Mouse (Mus musculus) common myeloid progenitor, adult 5-6 weeks (primary cell): ENCODE measurements around the gene Kpnb1. TPM values are rescaled to one million over a fixed set of nuclear protein-coding genes. Genes with fewer than 3 reads are reported as not detected.

ENCODE experiments used
- ATAC-seq: replicated peaks from 2 replicates; pipeline ENCODE4 v1.8.0; 2016; ENCODE audit warnings: low read depth, mild to moderate bottlenecking, moderate TSS enrichment, inconsistent platforms; ENCODE audit not compliant: poor library complexity, severe bottlenecking
- total RNA-seq: library from RNA; stranded (forward); fragments of 200-1000, 187-1606 nt; gene quantifications from 2 replicates; pipeline ENCODE4 v1.2.3, GENCODE M21; 2017

Kpnb1 gene
- total RNA-seq, 1 experiment from 2014 or later, result 350 TPM

- peak; percentile 69 for ATAC-seq
These were observed 526 bp downstream of the Kpnb1 start for GRCm38 (mm10) chr11:97186947-97187763.

- no peak for ATAC-seq
These were observed 1.7 kb downstream of the Kpnb1 start for GRCm38 (mm10) chr11:97185704-97186614.

- no peak for ATAC-seq
These were observed 2.8 kb downstream of the Kpnb1 start for GRCm38 (mm10) chr11:97184875-97185274.

- ATAC-seq, result no peak
These were observed 5.2 kb downstream of the Kpnb1 start for GRCm38 (mm10) chr11:97182446-97182845.

- ATAC-seq, result no peak
These were observed 6.6 kb downstream of the Kpnb1 start for GRCm38 (mm10) chr11:97181061-97181460.

- no peak for ATAC-seq
These were observed 9.5 kb downstream of the Kpnb1 start for GRCm38 (mm10) chr11:97178198-97178597.

- ATAC-seq, result peak; percentile 47; the same call in 1 of the 2 replicates
These were observed 10.8 kb downstream of the Kpnb1 start for GRCm38 (mm10) chr11:97176851-97177250.

GRCm38 (mm10) chr11:97175499-97175898, 12.2 kb downstream of the Kpnb1 start:
- ATAC-seq, result no peak

- no peak for ATAC-seq
These were observed 27.3 kb downstream of the Kpnb1 start for GRCm38 (mm10) chr11:97160341-97160740.

- ATAC-seq, result no peak
These were observed 30.7 kb downstream of the Kpnb1 start for GRCm38 (mm10) chr11:97156999-97157398.

- ATAC-seq, result no peak
These were observed 34.9 kb downstream of the Kpnb1 start for GRCm38 (mm10) chr11:97152662-97153287.

GRCm38 (mm10) chr11:97152023-97152426, 35.7 kb downstream of the Kpnb1 start:
- ATAC-seq, result no peak

GRCm38 (mm10) chr11:97151343-97151801, 36.3 kb downstream of the Kpnb1 start, which contains the start of gene Tbkbp1:
TSS of gene Tbkbp1 (minus strand) at chr11:97151495.
- ATAC-seq, result no peak

- ATAC-seq, result peak; percentile 6; the same call in 1 of the 2 replicates
These were observed 37.0 kb downstream of the Kpnb1 start for GRCm38 (mm10) chr11:97150411-97151330.

- peak; percentile 62 for ATAC-seq
These were observed 37.7 kb downstream of the Kpnb1 start for GRCm38 (mm10) chr11:97149995-97150410.

- ATAC-seq, result no peak
These were observed 38.7 kb downstream of the Kpnb1 start for GRCm38 (mm10) chr11:97149026-97149425.

GRCm38 (mm10) chr11:97148591-97148990, 39.1 kb downstream of the Kpnb1 start:
- ATAC-seq, result no peak

GRCm38 (mm10) chr11:97147333-97147732, 40.3 kb downstream of the Kpnb1 start:
- ATAC-seq, result no peak

GRCm38 (mm10) chr11:97146724-97147123, 41.0 kb downstream of the Kpnb1 start:
- peak; percentile 34; the same call in 1 of the 2 replicates for ATAC-seq
